Mouse (Mus musculus) embryonic facial prominence, embryonic 10.5 days (tissue): ENCODE measurements around the gene Tmem217. TPM values are rescaled to one million over a fixed set of nuclear protein-coding genes. Genes with fewer than 3 reads are reported as not detected.

Experiments
- microRNA-seq: library from miRNA; unstranded; fragments of <30 nt; microRNA quantifications from one replicate; pipeline ENCODE4, GENCODE M21; 2017
- polyA plus RNA-seq: library from polyadenylated mRNA; unstranded; fragments of >200 nt; fragmentation: Nextera tagmentation; extraction: Ambion mirVana; gene quantifications from 2 replicates; pipeline ENCODE4 v1.2.1, GENCODE M21; 2016

The Tmem217 gene
- polyA plus RNA-seq, 1 experiment from 2014 or later: 1.5 TPM

Small RNA genes within 50 kb of the gene (microRNA-seq; reads per million reads assigned to microRNA genes)
- gene Mir7667: not detected

Other genes starting within 250 kb of the Tmem217 start
- 0.65 and 0.91 TPM in 2 replicates for gene Pi16, start 234.7 kb downstream of the Tmem217 start, polyA plus RNA-seq
- gene Mtch1, start 204.5 kb downstream of the Tmem217 start, polyA plus RNA-seq: 278 and 280 TPM in 2 replicates
- 10.2 and 12.3 TPM in 2 replicates for gene Fgd2, start 191.5 kb downstream of the Tmem217 start, polyA plus RNA-seq
- gene Pim1, start 61.6 kb downstream of the Tmem217 start, polyA plus RNA-seq: 31.6 and 33.2 TPM in 2 replicates
- gene Gm17657, start 2.7 kb downstream of the Tmem217 start, polyA plus RNA-seq: not detected in 2 replicates
- 18.4 and 19.5 TPM in 2 replicates for gene Tbc1d22b, start 2.6 kb downstream of the Tmem217 start, polyA plus RNA-seq
- 117 and 119 TPM in 2 replicates for gene Rnf8, start 62.4 kb upstream of the Tmem217 start, polyA plus RNA-seq
- 2.3 and 3.5 TPM in 2 replicates for gene Gm28043, start 62.5 kb upstream of the Tmem217 start, polyA plus RNA-seq
- gene Cmtr1, start 108.2 kb upstream of the Tmem217 start, polyA plus RNA-seq: 135 and 140 TPM in 2 replicates
- 16.5 and 18.1 TPM in 2 replicates for gene Ccdc167, start 164.7 kb upstream of the Tmem217 start, polyA plus RNA-seq